Mouse (Mus musculus): ENCODE data around the gene Cldn19. TPM values are rescaled to one million over a fixed set of nuclear protein-coding genes. Genes with fewer than 3 reads are reported as not detected.

Cldn19 gene
- not detected in 2 replicates for polyA plus RNA-seq (2015; fragmentation: Nextera tagmentation; extraction: Ambion mirVana)

DNA sequence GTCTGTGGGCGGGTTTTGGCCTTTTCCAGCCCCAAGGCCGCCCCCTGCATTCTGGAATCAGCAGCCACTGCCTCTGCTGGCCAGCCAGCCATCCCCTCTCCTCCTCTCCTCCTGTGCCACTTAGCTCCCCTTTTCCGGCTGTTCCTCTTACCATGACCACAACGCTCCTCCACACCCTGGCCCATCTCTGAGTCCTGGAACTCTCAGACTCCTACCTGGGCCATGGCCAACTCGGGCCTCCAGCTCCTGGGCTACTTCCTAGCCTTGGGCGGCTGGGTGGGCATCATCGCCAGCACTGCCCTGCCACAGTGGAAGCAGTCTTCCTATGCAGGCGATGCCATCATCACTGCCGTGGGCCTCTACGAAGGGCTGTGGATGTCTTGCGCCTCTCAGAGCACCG lies at the start of gene Cldn19:
Gene Cldn19 (plus strand): TSS at position 64 of the 400 bp plus-strand sequence.
- no peaks in the 10 kb centered on the region for H3K4me1 ChIP-seq (ENCODE audit: control insufficient read depth, low read depth, low read length)
- no peak for ATAC-seq (ENCODE audit: low read depth)
- WGBS (ENCODE audit: insufficient replicate concordance), result 71% methylated on average over 12 of the region's 12 CpGs

DNA sequence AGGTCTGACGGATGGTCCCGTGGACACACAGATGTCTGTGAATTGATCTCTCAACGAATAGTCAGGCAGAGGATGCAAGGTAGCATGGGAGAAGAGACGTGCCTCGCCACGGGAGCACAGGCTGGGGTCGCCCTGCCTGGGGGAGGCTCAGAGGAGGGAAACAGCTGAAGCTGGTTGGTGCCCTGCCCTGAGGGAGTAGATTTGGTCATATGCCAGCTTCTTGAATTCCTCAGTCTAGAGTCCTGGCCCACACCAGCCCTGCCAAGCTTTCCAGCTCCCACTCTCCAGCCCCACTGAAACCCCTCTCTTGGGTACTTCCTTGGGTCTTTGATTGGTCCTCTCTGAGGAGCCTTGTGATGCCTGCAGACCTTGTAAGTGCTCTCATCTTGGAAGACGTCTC lies 38.5 kb upstream of the Cldn19 start:
- H3K9ac ChIP-seq (ENCODE audit: low read depth, low read length), result no peak overlapping the region
- no peaks in the 10 kb centered on the region for H3K4me1 ChIP-seq (ENCODE audit: control insufficient read depth, low read depth, low read length)
- no peak overlapping the region for H3K27ac ChIP-seq (ENCODE audit: low read length)
- H3K36me3 ChIP-seq (ENCODE audit: control insufficient read depth, insufficient read depth), result no peaks in the 10 kb centered on the region
- H3K9me3 ChIP-seq (replicated peaks; ENCODE audit: control insufficient read depth, low read length), result no peaks in the 10 kb centered on the region
- H3K27me3 ChIP-seq (ENCODE audit: control insufficient read depth, insufficient read depth, low read depth, low read length), result no peaks in the 10 kb centered on the region
- WGBS (ENCODE audit: insufficient replicate concordance), result 54% methylated on average over 8 of the region's 8 CpGs
- no peak for ATAC-seq (ENCODE audit: low read depth)
- no peak overlapping the region for H3K4me2 ChIP-seq (ENCODE audit: low read depth, low read length)
- H3K4me3 ChIP-seq (ENCODE audit: low read depth, low read length), result no peak overlapping the region

More for the DNA sequence above, at the start of gene Cldn19:
- Histone ChIP-seq H3K9ac (ENCODE audit: low read depth, low read length) (no peak within 1 kb of the TSS), H3K9me3 (replicated peaks; ENCODE audit: control insufficient read depth, low read length) (no peaks in the 10 kb centered on the region), H3K27ac (ENCODE audit: low read length) (no peak within 1 kb of the TSS), H3K36me3 (ENCODE audit: control insufficient read depth, insufficient read depth) (no peaks in the 10 kb centered on the region), H3K27me3 (ENCODE audit: control insufficient read depth, insufficient read depth, low read depth, low read length) (no peaks in the 10 kb centered on the region), H3K4me3 (ENCODE audit: low read depth, low read length) (no peak within 1 kb of the TSS), H3K4me2 (ENCODE audit: low read depth, low read length) (no peak within 1 kb of the TSS)

DNA sequence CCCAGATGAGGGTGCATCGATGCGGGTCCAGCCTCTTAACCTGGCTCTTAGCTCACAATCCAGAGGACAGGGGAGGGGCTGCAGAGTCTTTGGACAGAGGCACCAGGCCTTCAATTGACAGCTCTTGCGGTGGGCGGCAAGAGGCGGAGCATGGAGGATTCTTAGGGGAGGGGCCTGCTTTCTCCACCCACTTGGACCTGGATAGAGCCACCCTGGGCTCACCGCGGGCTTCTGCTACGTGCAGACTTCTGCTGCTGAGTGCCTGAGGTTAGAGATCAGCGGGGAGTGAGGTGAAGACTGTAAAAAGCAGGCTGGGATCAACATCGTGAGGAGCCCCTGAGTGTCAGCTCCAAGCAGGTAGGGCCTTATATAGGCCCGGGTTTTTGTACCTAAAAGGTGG lies 37.0 kb upstream of the Cldn19 start, which contains the start of gene Tmem269:
Gene Tmem269 (minus strand): TSS at position 49 of the 400 bp plus-strand sequence.
- WGBS (ENCODE audit: insufficient replicate concordance), result 20% methylated on average over 11 of the region's 11 CpGs
- Histone ChIP-seq H3K9me3 (replicated peaks; ENCODE audit: control insufficient read depth, low read length) (no peaks in the 10 kb centered on the region), H3K27ac (ENCODE audit: low read length) (no peak within 1 kb of the TSS), H3K36me3 (ENCODE audit: control insufficient read depth, insufficient read depth) (no peaks in the 10 kb centered on the region), H3K4me1 (ENCODE audit: control insufficient read depth, low read depth, low read length) (no peaks in the 10 kb centered on the region), H3K4me2 (ENCODE audit: low read depth, low read length) (no peak within 1 kb of the TSS), H3K9ac (ENCODE audit: low read depth, low read length) (no peak within 1 kb of the TSS), H3K4me3 (ENCODE audit: low read depth, low read length) (no peak within 1 kb of the TSS), H3K27me3 (ENCODE audit: control insufficient read depth, insufficient read depth, low read depth, low read length) (no peaks in the 10 kb centered on the region)
- peak; percentile 47; the same call in 1 of the 2 replicates for ATAC-seq (ENCODE audit: low read depth)

DNA sequence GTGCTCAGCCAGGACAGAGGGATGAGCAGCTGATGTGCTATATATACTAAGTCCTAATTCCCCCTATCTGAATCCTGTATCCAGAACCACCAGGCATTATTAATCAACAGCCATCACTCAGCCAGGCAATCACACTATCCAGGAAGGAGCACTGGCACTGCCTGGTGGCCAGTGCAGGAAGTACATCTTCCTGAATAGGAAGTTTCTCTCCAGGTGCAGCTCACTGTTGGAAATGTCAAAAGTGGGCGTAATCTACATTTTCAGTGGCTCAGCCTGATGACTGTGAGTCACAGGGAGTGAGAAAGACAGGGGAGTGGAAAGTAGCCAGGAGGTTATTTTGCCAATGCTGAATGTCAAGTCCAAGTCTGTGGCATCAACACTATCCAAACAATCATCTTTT lies 31.5 kb upstream of the Cldn19 start:
- Histone ChIP-seq H3K27ac (ENCODE audit: low read length) (no peak overlapping the region), H3K9ac (ENCODE audit: low read depth, low read length) (no peak overlapping the region), H3K9me3 (replicated peaks; ENCODE audit: control insufficient read depth, low read length) (no peaks in the 10 kb centered on the region), H3K4me3 (ENCODE audit: low read depth, low read length) (no peak overlapping the region), H3K4me1 (ENCODE audit: control insufficient read depth, low read depth, low read length) (no peaks in the 10 kb centered on the region; the same call in 1 of the 2 replicates), H3K27me3 (ENCODE audit: control insufficient read depth, insufficient read depth, low read depth, low read length) (no peaks in the 10 kb centered on the region), H3K36me3 (ENCODE audit: control insufficient read depth, insufficient read depth) (peaks cover 8% of the 10 kb centered on the region), H3K4me2 (ENCODE audit: low read depth, low read length) (no peak overlapping the region)
- peak; percentile 33; the same call in 1 of the 2 replicates for ATAC-seq (ENCODE audit: low read depth)
- WGBS (ENCODE audit: insufficient replicate concordance), result 41% methylated on average over 1 of the region's 1 CpGs

DNA sequence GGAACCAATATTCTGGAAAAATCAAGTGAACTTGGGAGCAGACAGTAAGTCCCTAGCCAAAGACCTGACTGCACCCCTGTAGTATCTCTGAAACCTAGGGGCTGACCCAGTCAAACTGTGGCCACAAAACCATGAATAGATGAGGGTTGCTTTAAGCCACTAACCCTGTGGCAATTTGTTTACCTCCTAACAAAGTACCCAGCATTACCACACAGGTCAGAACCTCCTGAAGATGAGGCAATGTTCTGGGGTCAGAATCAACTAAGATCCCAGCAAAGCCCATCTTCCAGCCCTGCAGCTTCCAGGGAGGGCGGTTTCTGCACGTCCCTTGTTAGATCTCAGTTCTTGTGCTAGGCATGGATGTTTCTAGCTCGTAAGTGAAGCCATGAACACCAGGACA lies 30.7 kb upstream of the Cldn19 start:
- H3K4me2 ChIP-seq (ENCODE audit: low read depth, low read length), result no peak overlapping the region
- H3K9me3 ChIP-seq (replicated peaks; ENCODE audit: control insufficient read depth, low read length), result no peaks in the 10 kb centered on the region
- H3K4me3 ChIP-seq (ENCODE audit: low read depth, low read length), result no peak overlapping the region
- ATAC-seq (ENCODE audit: low read depth), result no peak
- H3K27ac ChIP-seq (ENCODE audit: low read length), result no peak overlapping the region
- H3K9ac ChIP-seq (ENCODE audit: low read depth, low read length), result no peak overlapping the region
- H3K4me1 ChIP-seq (ENCODE audit: control insufficient read depth, low read depth, low read length), result no peaks in the 10 kb centered on the region; the same call in 1 of the 2 replicates
- H3K27me3 ChIP-seq (ENCODE audit: control insufficient read depth, insufficient read depth, low read depth, low read length), result no peaks in the 10 kb centered on the region
- 78% methylated on average over 3 of the region's 3 CpGs for WGBS (ENCODE audit: insufficient replicate concordance)
- peaks cover 8% of the 10 kb centered on the region for H3K36me3 ChIP-seq (ENCODE audit: control insufficient read depth, insufficient read depth)

DNA sequence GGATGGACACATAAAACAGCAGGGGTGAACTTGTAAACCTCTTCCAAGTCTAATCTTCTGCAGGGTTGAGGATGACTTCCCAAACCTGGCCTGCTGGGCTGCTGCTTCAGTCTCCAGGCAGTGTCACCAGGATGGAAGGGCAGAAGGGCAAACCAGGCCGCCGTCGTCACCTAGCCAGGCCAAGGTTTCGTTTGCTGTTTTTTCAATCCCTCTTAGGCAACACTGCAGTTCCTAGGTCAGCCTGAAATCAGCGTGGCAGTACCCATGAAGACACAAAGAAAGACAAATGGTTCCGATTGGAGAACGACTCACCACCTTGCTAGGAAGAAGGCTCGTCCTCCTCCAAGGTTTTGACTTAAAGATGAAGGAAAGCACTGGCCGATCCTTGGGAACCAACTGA lies 29.5 kb upstream of the Cldn19 start:
- H3K4me1 ChIP-seq (ENCODE audit: control insufficient read depth, low read depth, low read length), result no peaks in the 10 kb centered on the region; the same call in 1 of the 2 replicates

DNA sequence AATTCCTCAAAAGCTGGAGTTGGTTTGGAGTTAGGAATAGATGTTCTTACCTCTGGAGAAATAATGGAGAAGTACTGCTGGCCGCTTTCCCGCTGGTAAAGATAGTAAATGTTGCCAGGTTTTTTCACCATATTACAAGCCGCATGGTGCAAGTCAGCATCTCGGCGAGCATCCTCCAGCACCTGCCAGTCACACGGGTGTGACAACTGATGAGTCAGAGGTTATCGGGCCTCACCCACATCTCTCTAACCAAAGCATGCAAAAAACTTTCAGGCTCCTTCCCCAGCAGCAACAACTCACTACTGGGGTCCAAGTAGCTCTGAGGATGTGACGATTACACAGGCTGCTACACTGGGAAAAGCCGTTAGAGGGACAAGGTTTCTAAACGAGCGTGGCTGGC lies 28.5 kb upstream of the Cldn19 start:
- Histone ChIP-seq H3K4me3 (ENCODE audit: low read depth, low read length) (no peak overlapping the region), H3K27me3 (ENCODE audit: control insufficient read depth, insufficient read depth, low read depth, low read length) (no peaks in the 10 kb centered on the region), H3K9me3 (replicated peaks; ENCODE audit: control insufficient read depth, low read length) (no peaks in the 10 kb centered on the region), H3K4me2 (ENCODE audit: low read depth, low read length) (no peak overlapping the region), H3K4me1 (ENCODE audit: control insufficient read depth, low read depth, low read length) (peaks cover 6% of the 10 kb centered on the region), H3K36me3 (ENCODE audit: control insufficient read depth, insufficient read depth) (peaks cover 8% of the 10 kb centered on the region), H3K27ac (ENCODE audit: low read length) (no peak overlapping the region), H3K9ac (ENCODE audit: low read depth, low read length) (no peak overlapping the region)
- ATAC-seq (ENCODE audit: low read depth), result 0 out of 2 replicates have a peak, but pooled peaks have one; percentile 38
- WGBS (ENCODE audit: insufficient replicate concordance), result 75% methylated on average over 11 of the region's 11 CpGs

More for the DNA sequence above, 29.5 kb upstream of the Cldn19 start:
- no peaks in the 10 kb centered on the region for H3K27me3 ChIP-seq (ENCODE audit: control insufficient read depth, insufficient read depth, low read depth, low read length)
- peak; percentile 53 for ATAC-seq (ENCODE audit: low read depth)
- H3K36me3 ChIP-seq (ENCODE audit: control insufficient read depth, insufficient read depth), result peaks cover 8% of the 10 kb centered on the region
- H3K9ac ChIP-seq (ENCODE audit: low read depth, low read length), result no peak overlapping the region
- WGBS (ENCODE audit: insufficient replicate concordance), result 66% methylated on average over 9 of the region's 9 CpGs
- no peak overlapping the region for H3K27ac ChIP-seq (ENCODE audit: low read length)
- H3K4me3 ChIP-seq (ENCODE audit: low read depth, low read length), result no peak overlapping the region
- no peaks in the 10 kb centered on the region for H3K9me3 ChIP-seq (replicated peaks; ENCODE audit: control insufficient read depth, low read length)
- H3K4me2 ChIP-seq (ENCODE audit: low read depth, low read length), result no peak overlapping the region

DNA sequence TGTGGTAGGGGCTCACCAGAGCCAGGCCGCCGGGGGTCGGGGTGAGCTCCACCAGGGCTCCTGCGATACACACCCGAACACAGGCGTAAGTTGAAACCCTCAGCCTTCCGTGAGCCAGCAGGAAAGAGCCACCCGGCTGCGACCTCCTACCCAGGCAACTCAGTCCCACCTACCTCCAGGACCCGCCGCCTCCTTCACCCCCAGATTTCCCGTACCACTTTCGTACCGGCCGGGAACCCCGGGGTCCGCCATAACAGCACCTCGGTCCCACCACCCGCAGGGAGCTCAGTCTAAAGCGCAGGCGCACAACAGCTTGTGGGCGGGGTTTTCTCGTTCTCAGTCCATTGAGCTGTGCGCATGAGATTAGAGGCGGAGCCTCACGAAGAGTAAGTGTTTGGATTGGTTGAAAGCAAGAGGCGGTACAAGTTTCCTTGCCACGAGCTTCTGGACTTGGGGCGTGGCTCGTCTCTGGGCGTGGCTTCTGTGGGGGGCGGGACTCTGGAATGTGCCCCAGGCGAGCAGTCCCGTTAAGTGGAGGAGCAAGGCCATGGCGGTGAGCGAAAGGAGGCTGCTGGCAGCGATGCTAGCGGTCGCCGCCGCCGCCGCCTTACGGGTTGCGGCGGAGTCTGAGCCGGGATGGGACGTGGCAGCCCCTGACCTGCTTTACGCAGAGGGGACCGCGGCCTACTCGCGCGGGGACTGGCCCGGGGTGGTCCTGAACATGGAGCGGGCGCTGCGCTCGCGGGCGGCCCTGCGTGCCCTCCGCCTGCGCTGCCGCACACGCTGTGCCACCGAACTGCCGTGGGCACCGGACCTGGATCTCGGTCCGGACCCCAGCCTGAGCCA lies 22.6 kb upstream of the Cldn19 start, which contains the start of the genes AU022252 and P3h1:
Gene AU022252 (minus strand): TSS at position 303 of the 846 bp plus-strand sequence.
Gene P3h1 (plus strand): TSS at position 506 of the 846 bp plus-strand sequence.
- Histone ChIP-seq H3K4me1 (ENCODE audit: control insufficient read depth, low read depth, low read length) (peaks cover 19% of the 10 kb centered on the region), H3K9ac (ENCODE audit: low read depth, low read length) (peak within 1 kb of the TSS; percentile 86), H3K36me3 (ENCODE audit: control insufficient read depth, insufficient read depth) (no peaks in the 10 kb centered on the region), H3K4me2 (ENCODE audit: low read depth, low read length) (peak within 1 kb of the TSS; percentile 98), H3K4me3 (ENCODE audit: low read depth, low read length) (peak within 1 kb of the TSS; percentile 89), H3K27me3 (ENCODE audit: control insufficient read depth, insufficient read depth, low read depth, low read length) (peaks cover 6% of the 10 kb centered on the region; the same call in 1 of the 2 replicates), H3K9me3 (replicated peaks; ENCODE audit: control insufficient read depth, low read length) (no peaks in the 10 kb centered on the region), H3K27ac (ENCODE audit: low read length) (peak within 1 kb of the TSS; percentile 59)
- under 1% methylated on average over 71 of the region's 71 CpGs for WGBS (ENCODE audit: insufficient replicate concordance)
- ATAC-seq (ENCODE audit: low read depth), result peak; percentile 96
